Mouse (Mus musculus): ENCODE measurements around the gene Olfr282. TPM values are rescaled to one million over a fixed set of nuclear protein-coding genes. Genes with fewer than 3 reads are reported as not detected.

Gene Olfr282
- polyA plus RNA-seq, 1 experiment = not detected

GRCm38 (mm10) chr15:98418096-98418495 lies 12.9 kb upstream of the Olfr282 start:
- H3K27ac ChIP-seq (ENCODE audit: insufficient read depth, low read length) = no peak overlapping the region
- H3K27me3 ChIP-seq (ENCODE audit: control insufficient read depth, insufficient read depth, low read length, poor library complexity, severe bottlenecking) = no peaks in the 10 kb centered on the region
- no peak for TF ChIP-seq CTCF (IDR thresholded peaks at IDR 0.05; ENCODE audit: low read depth, low read length)
- no peak for TF ChIP-seq EP300 (IDR thresholded peaks at IDR 0.05; ENCODE audit: insufficient read depth, low read depth, low read length)
- no peak for TF ChIP-seq POLR2A (IDR thresholded peaks at IDR 0.05; ENCODE audit: insufficient read depth, low read length)
- H3K4me3 ChIP-seq (ENCODE audit: low read depth, low read length) = no peak overlapping the region
- no peak overlapping the region for H3K9ac ChIP-seq (ENCODE audit: low read depth, poor library complexity, severe bottlenecking)
- no peaks in the 10 kb centered on the region for H3K9me3 ChIP-seq (replicated peaks; ENCODE audit: control insufficient read depth, insufficient read depth, low read length, poor library complexity, severe bottlenecking)
- no peaks in the 10 kb centered on the region for H3K36me3 ChIP-seq (ENCODE audit: control insufficient read depth, insufficient read depth, low read length, poor library complexity, severe bottlenecking)
- H3K4me1 ChIP-seq (ENCODE audit: control insufficient read depth, insufficient read depth, low read length) = no peaks in the 10 kb centered on the region

GRCm38 (mm10) chr15:98420897-98421296 lies 10.1 kb upstream of the Olfr282 start:
- H3K4me3 ChIP-seq (ENCODE audit: low read depth, low read length) = no peak overlapping the region
- TF ChIP-seq EP300 (IDR thresholded peaks at IDR 0.05; ENCODE audit: insufficient read depth, low read depth, low read length) = no peak
- TF ChIP-seq CTCF (IDR thresholded peaks at IDR 0.05; ENCODE audit: low read depth, low read length) = no peak
- TF ChIP-seq POLR2A (IDR thresholded peaks at IDR 0.05; ENCODE audit: insufficient read depth, low read length) = no peak
- H3K4me1 ChIP-seq (ENCODE audit: control insufficient read depth, insufficient read depth, low read length) = no peaks in the 10 kb centered on the region
- no peaks in the 10 kb centered on the region for H3K36me3 ChIP-seq (ENCODE audit: control insufficient read depth, insufficient read depth, low read length, poor library complexity, severe bottlenecking)
- H3K9me3 ChIP-seq (replicated peaks; ENCODE audit: control insufficient read depth, insufficient read depth, low read length, poor library complexity, severe bottlenecking) = no peaks in the 10 kb centered on the region
- no peak overlapping the region for H3K9ac ChIP-seq (ENCODE audit: low read depth, poor library complexity, severe bottlenecking)
- no peak overlapping the region for H3K27ac ChIP-seq (ENCODE audit: insufficient read depth, low read length)
- no peaks in the 10 kb centered on the region for H3K27me3 ChIP-seq (ENCODE audit: control insufficient read depth, insufficient read depth, low read length, poor library complexity, severe bottlenecking)

GRCm38 (mm10) chr15:98424326-98424725 lies 6.7 kb upstream of the Olfr282 start:
- Histone ChIP-seq H3K36me3 (ENCODE audit: control insufficient read depth, insufficient read depth, low read length, poor library complexity, severe bottlenecking) (no peaks in the 10 kb centered on the region), H3K27me3 (ENCODE audit: control insufficient read depth, insufficient read depth, low read length, poor library complexity, severe bottlenecking) (no peaks in the 10 kb centered on the region), H3K9ac (ENCODE audit: low read depth, poor library complexity, severe bottlenecking) (no peak overlapping the region), H3K9me3 (replicated peaks; ENCODE audit: control insufficient read depth, insufficient read depth, low read length, poor library complexity, severe bottlenecking) (no peaks in the 10 kb centered on the region), H3K4me1 (ENCODE audit: control insufficient read depth, insufficient read depth, low read length) (no peaks in the 10 kb centered on the region), H3K27ac (ENCODE audit: insufficient read depth, low read length) (no peak overlapping the region), H3K4me3 (ENCODE audit: low read depth, low read length) (no peak overlapping the region)
- TF ChIP-seq CTCF (IDR thresholded peaks at IDR 0.05; ENCODE audit: low read depth, low read length) (no peak), EP300 (IDR thresholded peaks at IDR 0.05; ENCODE audit: insufficient read depth, low read depth, low read length) (no peak), POLR2A (IDR thresholded peaks at IDR 0.05; ENCODE audit: insufficient read depth, low read length) (no peak)

- no peaks in the 10 kb centered on the region for H3K4me1 ChIP-seq (ENCODE audit: control insufficient read depth, insufficient read depth, low read length)
- H3K9me3 ChIP-seq (replicated peaks; ENCODE audit: control insufficient read depth, insufficient read depth, low read length, poor library complexity, severe bottlenecking) = no peaks in the 10 kb centered on the region
- H3K4me3 ChIP-seq (ENCODE audit: low read depth, low read length) = no peak overlapping the region
- no peaks in the 10 kb centered on the region for H3K36me3 ChIP-seq (ENCODE audit: control insufficient read depth, insufficient read depth, low read length, poor library complexity, severe bottlenecking)
- no peak overlapping the region for H3K9ac ChIP-seq (ENCODE audit: low read depth, poor library complexity, severe bottlenecking)
- H3K27ac ChIP-seq (ENCODE audit: insufficient read depth, low read length) = no peak overlapping the region
- no peak for TF ChIP-seq CTCF (IDR thresholded peaks at IDR 0.05; ENCODE audit: low read depth, low read length)
- TF ChIP-seq EP300 (IDR thresholded peaks at IDR 0.05; ENCODE audit: insufficient read depth, low read depth, low read length) = no peak
- TF ChIP-seq POLR2A (IDR thresholded peaks at IDR 0.05; ENCODE audit: insufficient read depth, low read length) = no peak
- H3K27me3 ChIP-seq (ENCODE audit: control insufficient read depth, insufficient read depth, low read length, poor library complexity, severe bottlenecking) = no peaks in the 10 kb centered on the region
Observed at GRCm38 (mm10) chr15:98424753-98425152, 6.3 kb upstream of the Olfr282 start.

- no peaks in the 10 kb centered on the region for H3K27me3 ChIP-seq (ENCODE audit: control insufficient read depth, insufficient read depth, low read length, poor library complexity, severe bottlenecking)
- H3K4me3 ChIP-seq (ENCODE audit: low read depth, low read length) = no peak overlapping the region
- H3K4me1 ChIP-seq (ENCODE audit: control insufficient read depth, insufficient read depth, low read length) = no peaks in the 10 kb centered on the region
- no peaks in the 10 kb centered on the region for H3K9me3 ChIP-seq (replicated peaks; ENCODE audit: control insufficient read depth, insufficient read depth, low read length, poor library complexity, severe bottlenecking)
- H3K36me3 ChIP-seq (ENCODE audit: control insufficient read depth, insufficient read depth, low read length, poor library complexity, severe bottlenecking) = no peaks in the 10 kb centered on the region
- TF ChIP-seq CTCF (IDR thresholded peaks at IDR 0.05; ENCODE audit: low read depth, low read length) = no peak
- TF ChIP-seq POLR2A (IDR thresholded peaks at IDR 0.05; ENCODE audit: insufficient read depth, low read length) = no peak
- TF ChIP-seq EP300 (IDR thresholded peaks at IDR 0.05; ENCODE audit: insufficient read depth, low read depth, low read length) = no peak
- H3K27ac ChIP-seq (ENCODE audit: insufficient read depth, low read length) = no peak overlapping the region
- H3K9ac ChIP-seq (ENCODE audit: low read depth, poor library complexity, severe bottlenecking) = no peak overlapping the region
Observed at GRCm38 (mm10) chr15:98425188-98425587, 5.8 kb upstream of the Olfr282 start.

- no peaks in the 10 kb centered on the region for H3K9me3 ChIP-seq (replicated peaks; ENCODE audit: control insufficient read depth, insufficient read depth, low read length, poor library complexity, severe bottlenecking)
- H3K4me3 ChIP-seq (ENCODE audit: low read depth, low read length) = no peak overlapping the region
- no peak overlapping the region for H3K9ac ChIP-seq (ENCODE audit: low read depth, poor library complexity, severe bottlenecking)
- no peak for TF ChIP-seq EP300 (IDR thresholded peaks at IDR 0.05; ENCODE audit: insufficient read depth, low read depth, low read length)
- TF ChIP-seq CTCF (IDR thresholded peaks at IDR 0.05; ENCODE audit: low read depth, low read length) = no peak
- TF ChIP-seq POLR2A (IDR thresholded peaks at IDR 0.05; ENCODE audit: insufficient read depth, low read length) = no peak
- H3K36me3 ChIP-seq (ENCODE audit: control insufficient read depth, insufficient read depth, low read length, poor library complexity, severe bottlenecking) = no peaks in the 10 kb centered on the region
- no peaks in the 10 kb centered on the region for H3K4me1 ChIP-seq (ENCODE audit: control insufficient read depth, insufficient read depth, low read length)
- H3K27me3 ChIP-seq (ENCODE audit: control insufficient read depth, insufficient read depth, low read length, poor library complexity, severe bottlenecking) = peaks cover 1% of the 10 kb centered on the region; the same call in 1 of the 2 replicates
- H3K27ac ChIP-seq (ENCODE audit: insufficient read depth, low read length) = no peak overlapping the region
Observed at GRCm38 (mm10) chr15:98444561-98444960, 13.5 kb downstream of the Olfr282 start.
